Mouse (Mus musculus) ES-Bruce4 (cell line): ENCODE measurements at regions not wholly inside any gene's neighbourhood (a gene's known extent, or its start where the extent isn't known, plus 50 kb on each side); places are given as distances from the start of the nearest gene placed in this dataset.

Source experiments
- CTCF ChIP-seq: IDR thresholded peaks from one replicate; pipeline ENCODE4 v1.8.1; 2011; ENCODE audit warnings: low read depth, low read length
- POLR2A ChIP-seq: IDR thresholded peaks from one replicate; pipeline ENCODE4 v1.8.1; 2011; ENCODE audit warnings: low read length; ENCODE audit not compliant: insufficient read depth

DNA sequence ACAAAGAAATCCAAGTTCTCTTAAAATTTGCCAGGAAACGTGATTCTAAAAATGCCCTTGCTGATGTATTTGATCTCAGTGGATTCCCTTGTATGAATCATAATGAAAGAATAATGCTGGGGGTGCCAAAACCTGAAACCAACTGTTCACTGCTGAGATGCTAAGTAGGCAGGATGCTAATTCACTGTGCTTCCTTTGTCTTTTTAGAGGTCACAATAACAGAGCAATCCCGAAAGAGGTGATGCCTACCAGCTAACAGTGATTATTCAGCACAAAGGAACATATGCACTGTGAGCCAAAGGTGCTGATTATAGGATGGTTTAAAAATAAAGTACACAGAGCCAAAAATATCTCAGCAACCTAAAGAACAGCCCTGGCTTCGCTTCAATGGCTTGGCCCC is 344.9 kb downstream of the Jrkl start:
- no peak for TF ChIP-seq POLR2A
- no peak for TF ChIP-seq CTCF
